Mouse (Mus musculus): ENCODE measurements around the gene Kbtbd13. TPM values are rescaled to one million over a fixed set of nuclear protein-coding genes. Genes with fewer than 3 reads are reported as not detected.
A peak's percentile ranks its signal among the peaks of the same experiment; 100 is the strongest.

The Kbtbd13 gene
- polyA plus RNA-seq, 1 experiment from 2014 or later = 3.9 TPM

- WGBS = 72% methylated on average over 6 of the region's 6 CpGs
- 0 out of 2 replicates have a peak, but pooled peaks cover 5% of the 10 kb centered on the region for H3K27me3 ChIP-seq (replicated peaks; ENCODE audit: control insufficient read depth, insufficient read depth, low read length)
- no peak for ATAC-seq
- H3K4me1 ChIP-seq (replicated peaks; ENCODE audit: control insufficient read depth, insufficient read depth, low read length) = no peaks in the 10 kb centered on the region
- no peak overlapping the region for H3K9ac ChIP-seq (ENCODE audit: low read depth, low read length)
- H3K4me2 ChIP-seq (replicated peaks; ENCODE audit: low read depth) = no peak overlapping the region
- H3K27ac ChIP-seq (ENCODE audit: low read depth, low read length) = no peak overlapping the region
- no peak overlapping the region for H3K4me3 ChIP-seq (ENCODE audit: low read depth, low read length)
- H3K36me3 ChIP-seq (ENCODE audit: control insufficient read depth, insufficient read depth) = no peaks in the 10 kb centered on the region
- H3K9me3 ChIP-seq (ENCODE audit: control insufficient read depth) = no peaks in the 10 kb centered on the region
- TF ChIP-seq CTCF (IDR thresholded peaks at IDR 0.05; ENCODE audit: low read depth) = no peak
These were observed 9.3 kb downstream of the Kbtbd13 start for GRCm38 (mm10) chr9:65382031-65382750.

DNA sequence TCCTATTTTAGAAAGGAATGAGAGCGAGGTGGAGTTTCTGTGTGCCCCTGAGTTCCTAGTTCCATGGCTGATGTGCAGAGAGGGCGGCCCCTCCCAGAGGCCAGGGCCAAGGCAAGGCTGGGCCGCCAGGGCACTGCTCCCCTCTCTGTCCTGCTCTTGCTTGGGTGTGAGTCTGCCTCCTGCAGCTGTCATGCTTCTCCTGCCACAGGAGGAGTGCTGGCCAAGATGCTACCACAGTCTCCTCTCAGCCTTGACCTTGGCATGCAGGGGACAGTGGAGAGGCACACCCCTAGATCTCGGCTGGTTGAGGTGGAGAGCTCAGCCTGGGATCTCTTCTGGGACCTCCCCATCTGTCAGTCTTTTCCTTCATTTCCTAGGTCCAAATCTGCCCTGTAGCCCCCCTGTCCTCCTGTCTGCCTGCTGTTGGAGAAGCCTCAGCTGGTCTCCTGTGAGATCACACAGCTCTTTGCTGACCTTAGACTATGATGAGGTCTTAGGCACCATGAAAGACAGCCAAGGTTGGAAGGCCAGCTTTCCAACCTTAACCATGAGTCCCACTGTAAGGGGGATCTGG is 10.3 kb downstream of the Kbtbd13 start:
- 76% methylated on average over 4 of the region's 4 CpGs for WGBS
- ATAC-seq = no peak
- H3K36me3 ChIP-seq (ENCODE audit: control insufficient read depth, insufficient read depth) = no peaks in the 10 kb centered on the region
- H3K4me3 ChIP-seq (ENCODE audit: low read depth, low read length) = no peak overlapping the region
- H3K27me3 ChIP-seq (replicated peaks; ENCODE audit: control insufficient read depth, insufficient read depth, low read length) = 0 out of 2 replicates have a peak, but pooled peaks cover 5% of the 10 kb centered on the region
- no peak overlapping the region for H3K4me2 ChIP-seq (replicated peaks; ENCODE audit: low read depth)
- no peak overlapping the region for H3K27ac ChIP-seq (ENCODE audit: low read depth, low read length)
- TF ChIP-seq CTCF (IDR thresholded peaks at IDR 0.05; ENCODE audit: low read depth) = no peak
- no peaks in the 10 kb centered on the region for H3K4me1 ChIP-seq (replicated peaks; ENCODE audit: control insufficient read depth, insufficient read depth, low read length)
- H3K9ac ChIP-seq (ENCODE audit: low read depth, low read length) = no peak overlapping the region
- H3K9me3 ChIP-seq (ENCODE audit: control insufficient read depth) = no peaks in the 10 kb centered on the region

DNA sequence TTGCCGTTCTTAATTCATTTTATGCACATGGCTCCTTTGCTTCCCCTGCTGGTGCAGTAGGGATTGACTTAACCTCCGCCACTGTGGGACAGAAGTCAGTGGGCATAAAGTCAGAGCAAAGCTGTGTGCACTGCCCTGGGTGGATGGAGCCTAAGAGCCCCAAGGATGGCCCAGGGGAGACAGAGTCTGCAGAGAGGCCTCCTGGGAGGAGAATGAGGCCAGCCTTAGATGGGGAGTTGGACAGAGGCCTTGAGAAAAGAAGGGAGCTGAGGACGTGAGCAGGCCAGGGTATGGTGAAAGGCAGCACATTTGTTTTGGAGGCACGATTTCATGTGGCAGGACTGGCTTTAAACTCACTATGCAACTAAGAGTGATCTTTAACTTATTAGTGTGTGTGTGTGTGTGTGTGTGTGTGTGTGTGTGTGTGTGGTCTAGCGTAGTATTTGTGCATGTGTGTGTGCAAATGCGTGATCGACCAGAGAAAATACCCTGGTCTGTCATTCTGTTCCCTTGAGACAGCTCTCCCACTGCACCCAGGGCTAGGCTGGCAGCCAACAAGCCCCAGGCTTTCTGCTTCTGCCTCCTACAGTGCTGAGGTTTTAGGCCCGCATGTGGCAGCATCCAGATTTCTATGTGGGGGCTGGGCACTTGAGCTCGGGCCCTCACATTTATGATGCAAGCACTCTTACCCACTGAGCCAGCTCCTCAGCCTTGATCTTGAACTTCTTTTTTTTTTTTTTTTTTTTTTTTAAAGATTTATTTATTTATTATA is 16.1 kb downstream of the Kbtbd13 start:
- no peak for ATAC-seq
- Histone ChIP-seq H3K4me2 (replicated peaks; ENCODE audit: low read depth) (no peak overlapping the region), H3K27ac (ENCODE audit: low read depth, low read length) (no peak overlapping the region), H3K9me3 (ENCODE audit: control insufficient read depth) (no peaks in the 10 kb centered on the region), H3K4me1 (replicated peaks; ENCODE audit: control insufficient read depth, insufficient read depth, low read length) (no peaks in the 10 kb centered on the region), H3K9ac (ENCODE audit: low read depth, low read length) (no peak overlapping the region), H3K36me3 (ENCODE audit: control insufficient read depth, insufficient read depth) (no peaks in the 10 kb centered on the region), H3K4me3 (ENCODE audit: low read depth, low read length) (no peak overlapping the region), H3K27me3 (replicated peaks; ENCODE audit: control insufficient read depth, insufficient read depth, low read length) (no peaks in the 10 kb centered on the region)
- WGBS = 81% methylated on average over 9 of the region's 9 CpGs
- TF ChIP-seq CTCF (IDR thresholded peaks at IDR 0.05; ENCODE audit: low read depth) = 0 out of 2 replicates have a peak, but pooled peaks have one; percentile 12

- no peak for TF ChIP-seq CTCF (IDR thresholded peaks at IDR 0.05; ENCODE audit: low read depth)
- Histone ChIP-seq H3K27ac (ENCODE audit: low read depth, low read length) (no peak overlapping the region), H3K9me3 (ENCODE audit: control insufficient read depth) (no peaks in the 10 kb centered on the region), H3K9ac (ENCODE audit: low read depth, low read length) (no peak overlapping the region), H3K4me3 (ENCODE audit: low read depth, low read length) (no peak overlapping the region), H3K4me1 (replicated peaks; ENCODE audit: control insufficient read depth, insufficient read depth, low read length) (no peaks in the 10 kb centered on the region), H3K36me3 (ENCODE audit: control insufficient read depth, insufficient read depth) (no peaks in the 10 kb centered on the region), H3K27me3 (replicated peaks; ENCODE audit: control insufficient read depth, insufficient read depth, low read length) (no peaks in the 10 kb centered on the region), H3K4me2 (replicated peaks; ENCODE audit: low read depth) (no peak overlapping the region)
- ATAC-seq = no peak
- WGBS = 91% methylated on average over 5 of the region's 5 CpGs
These were observed 16.8 kb downstream of the Kbtbd13 start for GRCm38 (mm10) chr9:65374468-65375162.

DNA sequence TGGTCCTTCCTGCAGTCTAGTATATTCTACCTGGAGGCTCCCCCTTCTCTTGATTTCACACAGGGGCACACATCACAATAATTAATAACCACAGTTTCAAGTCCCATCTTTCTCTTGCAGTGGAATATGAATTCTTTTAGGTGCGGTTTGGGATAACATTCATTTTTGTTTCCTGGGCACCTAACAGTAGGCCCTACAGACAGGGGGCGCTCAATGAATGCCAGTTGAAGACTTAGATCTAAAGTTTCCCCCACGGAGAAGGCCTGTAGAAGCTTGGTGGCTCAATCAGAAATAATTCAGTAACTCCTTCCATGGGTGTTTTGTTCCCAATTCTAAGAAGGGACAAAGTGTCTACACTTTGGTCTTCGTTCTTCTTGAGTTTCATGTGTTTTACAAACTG is 19.0 kb downstream of the Kbtbd13 start:
- Histone ChIP-seq H3K27ac (ENCODE audit: low read depth, low read length) (no peak overlapping the region), H3K9me3 (ENCODE audit: control insufficient read depth) (no peaks in the 10 kb centered on the region), H3K4me1 (replicated peaks; ENCODE audit: control insufficient read depth, insufficient read depth, low read length) (no peaks in the 10 kb centered on the region), H3K4me3 (ENCODE audit: low read depth, low read length) (no peak overlapping the region), H3K36me3 (ENCODE audit: control insufficient read depth, insufficient read depth) (no peaks in the 10 kb centered on the region), H3K9ac (ENCODE audit: low read depth, low read length) (no peak overlapping the region), H3K4me2 (replicated peaks; ENCODE audit: low read depth) (no peak overlapping the region), H3K27me3 (replicated peaks; ENCODE audit: control insufficient read depth, insufficient read depth, low read length) (no peaks in the 10 kb centered on the region)
- 67% methylated on average over 4 of the region's 4 CpGs for WGBS
- ATAC-seq = no peak
- TF ChIP-seq CTCF (IDR thresholded peaks at IDR 0.05; ENCODE audit: low read depth) = peak; percentile 76

DNA sequence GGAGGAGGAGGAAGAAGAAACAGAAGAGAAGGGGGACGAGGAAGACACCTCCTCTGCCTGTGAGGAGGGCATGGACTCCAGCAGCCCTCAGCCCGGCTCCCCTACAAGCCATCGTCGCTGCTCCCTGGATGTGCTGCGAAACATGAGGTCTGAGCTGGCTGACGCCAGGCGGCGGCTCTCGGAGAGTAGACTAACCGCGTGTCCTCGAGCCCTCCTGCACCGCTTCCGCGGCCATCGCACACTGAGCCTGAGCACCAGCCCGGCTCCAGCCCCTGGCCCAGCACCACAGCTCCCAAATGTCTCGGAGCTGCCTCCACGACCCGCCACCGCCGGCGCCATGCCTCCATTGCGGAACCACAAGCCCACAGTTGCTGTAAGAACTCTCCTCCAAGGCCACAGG is 19.7 kb downstream of the Kbtbd13 start:
- 81% methylated on average over 24 of the region's 24 CpGs for WGBS
- Histone ChIP-seq H3K4me2 (replicated peaks; ENCODE audit: low read depth) (no peak overlapping the region), H3K27me3 (replicated peaks; ENCODE audit: control insufficient read depth, insufficient read depth, low read length) (no peaks in the 10 kb centered on the region), H3K4me1 (replicated peaks; ENCODE audit: control insufficient read depth, insufficient read depth, low read length) (no peaks in the 10 kb centered on the region), H3K4me3 (ENCODE audit: low read depth, low read length) (no peak overlapping the region), H3K36me3 (ENCODE audit: control insufficient read depth, insufficient read depth) (no peaks in the 10 kb centered on the region), H3K27ac (ENCODE audit: low read depth, low read length) (no peak overlapping the region), H3K9me3 (ENCODE audit: control insufficient read depth) (no peaks in the 10 kb centered on the region), H3K9ac (ENCODE audit: low read depth, low read length) (no peak overlapping the region)
- no peak; the same call in 1 of the 2 replicates for ATAC-seq
- TF ChIP-seq CTCF (IDR thresholded peaks at IDR 0.05; ENCODE audit: low read depth) = no peak

All from intestine, postnatal 0 days (tissue).